Mouse (Mus musculus) activated CD4-positive, CD25-positive, alpha-beta regulatory T cell, adult 4 months (primary cell): ENCODE data around the gene Ccdc80. TPM values are rescaled to one million over a fixed set of nuclear protein-coding genes. Genes with fewer than 3 reads are reported as not detected.

Experiments used
- ATAC-seq: one replicate; pipeline ENCODE4 v1.8.0; 2017
- polyA plus RNA-seq, 2 experiments: library from polyadenylated mRNA; unstranded; fragments of 100-300 nt; shearing (Covaris generic); gene quantifications; one replicate each; pipeline ENCODE4 v1.2.1; 2017

Ccdc80 gene
- polyA plus RNA-seq, 2 experiments from 2014 or later: 0.45 to 0.73 TPM

DNA sequence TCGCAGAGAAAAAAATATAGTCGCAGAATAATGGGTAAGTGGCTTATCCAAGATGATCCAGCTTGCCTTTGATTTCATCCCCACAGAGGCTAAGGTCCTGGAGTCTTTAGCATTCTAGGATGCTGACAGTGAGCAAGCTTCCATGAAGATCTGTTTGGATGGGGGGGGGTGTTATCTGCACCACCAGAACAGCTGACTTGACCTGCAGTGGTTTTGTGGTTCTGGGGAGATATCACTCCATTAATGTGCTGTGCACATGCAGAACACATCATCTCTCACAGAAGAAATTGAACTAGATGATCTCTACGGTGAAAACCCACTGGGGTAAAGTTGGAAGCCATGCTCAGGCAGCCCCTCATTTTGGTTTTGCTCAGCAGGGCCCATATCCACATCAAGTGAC lies 24.0 kb downstream of the Ccdc80 start:
- no peak for ATAC-seq

DNA sequence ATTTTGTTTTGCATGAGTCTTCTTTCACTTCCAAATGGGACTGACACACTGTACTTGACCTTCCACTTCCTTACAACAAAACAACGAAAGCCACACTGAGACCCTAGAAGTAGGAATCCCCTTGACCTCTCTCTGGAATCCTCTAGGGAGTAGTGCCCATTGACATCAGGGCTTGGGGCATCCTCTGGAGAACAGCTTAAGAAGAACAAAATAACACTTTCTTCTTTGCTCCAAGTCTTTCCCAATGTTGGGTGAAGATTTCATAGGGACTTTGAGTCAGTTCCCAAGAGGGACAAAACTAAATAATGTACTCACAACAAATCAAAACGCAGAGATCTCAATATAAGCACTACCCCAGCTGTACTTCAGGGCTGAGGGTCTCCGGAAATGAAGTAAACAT lies 25.6 kb downstream of the Ccdc80 start:
- no peak for ATAC-seq

DNA sequence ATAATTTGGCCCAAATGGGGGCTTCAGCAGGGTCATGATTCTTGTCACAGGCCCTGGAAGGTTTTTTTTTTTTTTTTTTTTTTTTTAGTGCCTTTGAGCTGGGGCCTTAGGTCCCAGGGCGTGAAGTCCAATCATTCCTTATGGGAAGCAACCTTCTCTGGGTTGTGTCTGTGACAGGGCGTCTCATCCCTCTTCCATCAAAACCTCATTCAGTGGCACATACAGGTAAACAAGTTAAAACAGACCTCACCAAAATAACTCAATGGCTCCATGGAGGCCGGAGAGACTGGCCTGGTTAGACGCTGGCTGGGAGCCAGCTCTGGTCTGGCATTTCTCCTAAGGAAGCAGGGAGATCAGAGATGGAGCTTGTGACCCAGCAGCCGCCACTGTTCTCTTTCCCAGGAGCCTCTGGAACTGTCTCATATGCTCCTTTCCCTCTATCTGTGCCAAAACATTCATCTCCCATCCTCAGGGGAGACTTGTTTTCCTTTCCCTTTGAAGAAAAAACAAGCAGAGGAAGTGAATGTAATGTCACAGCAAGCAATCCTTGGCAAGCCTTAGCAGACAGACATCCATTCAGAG lies 27.7 kb downstream of the Ccdc80 start:
- no peak for ATAC-seq

DNA sequence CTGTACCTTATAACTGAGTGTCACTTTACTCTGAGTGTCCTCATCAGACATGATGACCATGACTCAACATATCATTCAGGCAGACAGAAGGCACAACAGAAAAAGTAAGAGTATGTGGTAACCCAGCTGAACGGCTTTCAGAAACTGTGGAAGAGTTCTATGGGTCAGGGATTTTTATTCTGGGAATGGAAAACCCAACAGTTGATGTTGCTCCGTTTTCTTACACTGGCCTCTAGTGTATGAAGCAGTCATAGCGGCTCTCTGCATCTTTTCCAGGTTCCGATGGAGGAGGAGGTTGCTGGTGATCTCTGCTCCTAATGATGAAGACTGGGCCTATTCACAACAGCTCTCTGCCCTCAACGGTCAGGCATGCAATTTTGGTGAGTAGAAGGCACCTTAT lies 29.4 kb downstream of the Ccdc80 start:
- ATAC-seq: no peak

DNA sequence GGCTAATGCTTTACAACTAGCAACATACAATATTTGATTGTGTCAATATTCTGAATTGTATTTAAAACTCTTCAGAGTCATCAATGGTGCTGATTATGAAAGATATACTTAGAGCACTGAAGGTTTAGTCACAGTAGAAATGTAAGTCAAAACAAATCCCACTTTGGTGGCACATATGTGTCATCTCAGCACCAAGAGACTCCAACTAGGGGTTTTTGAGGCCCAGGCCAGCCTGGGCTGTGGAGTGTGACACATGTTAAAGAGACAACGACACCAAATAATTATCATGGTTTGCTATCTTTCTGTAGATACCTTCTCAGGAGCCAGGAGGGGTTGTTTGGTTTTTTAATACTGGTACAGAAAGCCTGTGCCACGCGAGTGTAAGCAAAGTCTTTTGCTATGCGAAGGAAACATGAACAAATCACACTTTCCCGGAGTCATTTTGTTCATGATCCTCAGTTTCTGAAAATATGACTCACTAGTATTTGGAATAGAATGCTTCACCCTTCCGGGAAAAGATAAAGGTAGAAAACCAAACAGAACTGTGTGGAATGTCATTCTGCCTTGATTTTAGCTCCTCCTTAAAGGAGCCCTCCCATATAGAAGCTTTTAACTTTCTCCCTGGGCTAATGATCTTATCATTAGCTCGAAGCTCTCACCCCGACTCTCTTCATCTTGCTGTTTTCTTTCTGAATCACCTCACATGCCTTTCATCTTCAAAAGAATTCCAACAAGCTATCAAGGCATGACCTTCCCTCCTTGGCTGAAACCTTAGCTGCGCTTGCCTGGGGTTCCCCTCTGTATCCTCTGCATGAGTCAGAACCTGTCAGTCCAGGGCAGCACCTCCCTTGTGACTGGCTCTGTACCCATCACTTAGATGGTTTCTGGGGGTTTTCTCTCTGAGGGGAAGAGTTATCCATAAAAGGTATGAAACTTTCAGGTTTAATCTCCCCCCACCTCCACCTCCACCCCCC lies 31.3 kb downstream of the Ccdc80 start:
- peak; percentile 77 for ATAC-seq

DNA sequence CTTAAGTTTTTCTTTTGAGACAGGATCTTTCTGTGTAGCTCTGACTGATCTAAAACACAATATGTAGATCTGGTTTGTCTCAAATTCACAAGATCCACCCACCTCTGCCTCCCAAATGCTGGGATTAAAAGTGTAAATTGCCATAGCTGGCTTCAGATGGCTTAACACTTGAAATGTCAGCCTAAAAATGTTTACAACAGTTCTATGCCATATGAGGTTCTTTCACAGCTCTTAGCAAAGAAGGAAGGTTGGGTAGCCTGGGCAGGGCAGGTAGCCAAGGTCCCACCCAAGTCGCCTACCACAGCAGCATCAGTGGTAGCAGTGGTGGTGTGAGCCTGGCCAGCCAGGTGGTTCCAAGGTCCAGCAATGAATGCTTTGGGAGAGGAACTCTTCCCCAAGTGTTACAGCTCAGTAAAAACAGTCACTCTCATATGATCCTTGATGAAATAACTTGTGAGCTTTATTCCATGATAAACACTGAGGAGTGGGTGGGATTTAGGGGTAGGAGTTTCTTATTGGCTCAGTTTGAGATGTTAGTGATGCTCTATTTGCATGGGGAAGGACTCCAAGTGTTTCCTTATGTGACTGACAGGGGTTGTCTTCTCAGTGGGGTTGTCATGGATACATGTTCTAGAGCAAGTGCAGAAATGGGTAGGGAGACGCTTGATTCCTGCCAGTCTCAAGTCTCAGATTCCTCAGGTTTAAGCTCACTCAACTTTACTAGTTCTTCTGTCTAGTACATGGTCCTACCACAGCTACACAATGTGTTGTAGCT lies 34.9 kb downstream of the Ccdc80 start:
- ATAC-seq: no peak

DNA sequence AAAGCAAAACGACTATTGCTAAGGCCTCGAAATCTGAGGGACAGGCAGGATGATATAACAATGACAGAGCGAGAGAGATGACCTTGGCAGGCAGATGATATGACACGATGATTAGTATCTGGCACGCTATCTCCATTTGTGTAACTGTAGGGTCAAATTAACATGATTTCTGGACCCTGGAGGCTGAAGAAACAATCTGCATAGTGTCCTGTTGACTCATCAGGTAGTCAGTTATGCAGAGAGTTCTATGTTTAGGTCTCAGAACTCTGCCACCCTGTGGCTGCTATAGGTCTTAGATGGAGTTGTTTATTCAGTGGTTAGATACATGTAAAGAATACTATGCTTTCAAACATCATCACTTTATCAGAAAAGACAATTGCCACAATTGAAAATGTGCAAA lies 48.5 kb downstream of the Ccdc80 start:
- ATAC-seq: peak; percentile 46

DNA sequence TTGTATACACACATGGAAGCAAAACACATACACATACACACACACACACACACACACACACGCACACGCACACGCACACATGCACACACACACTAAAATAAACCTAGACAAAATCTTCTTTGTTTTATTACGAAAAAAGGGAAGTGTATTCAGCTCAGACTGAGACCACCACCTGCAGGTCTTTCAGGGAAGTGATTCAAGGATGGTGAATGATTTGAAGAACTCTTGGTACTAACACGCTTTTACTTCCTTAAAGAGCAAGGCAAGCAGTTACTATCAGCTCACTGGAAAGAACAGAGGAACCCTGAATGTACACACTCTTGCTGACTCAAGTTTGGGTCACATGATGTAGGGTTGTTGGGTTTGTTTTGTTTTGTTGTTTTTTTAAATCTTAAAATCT lies 49.4 kb downstream of the Ccdc80 start:
- no peak for ATAC-seq

DNA sequence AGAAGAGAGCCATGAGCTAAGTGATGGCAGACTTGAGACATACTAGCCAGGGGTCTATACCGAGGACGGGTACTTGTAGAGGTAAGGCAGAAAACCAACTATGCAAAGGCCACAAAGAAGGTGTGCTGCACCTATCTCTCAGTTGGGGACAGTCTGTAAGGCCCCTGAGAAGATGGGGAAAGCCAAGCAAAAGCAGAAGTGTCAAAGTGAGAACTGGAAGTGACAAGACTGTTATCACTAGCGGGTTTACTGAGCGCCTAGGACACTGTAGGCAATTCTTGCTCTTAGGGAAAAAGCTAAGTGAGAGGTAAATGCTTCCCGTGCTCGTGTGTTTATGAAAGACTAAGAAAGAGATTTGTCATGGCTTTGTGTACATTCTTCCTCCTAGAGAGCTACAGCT lies 51.9 kb downstream of the Ccdc80 start:
- ATAC-seq: no peak

DNA sequence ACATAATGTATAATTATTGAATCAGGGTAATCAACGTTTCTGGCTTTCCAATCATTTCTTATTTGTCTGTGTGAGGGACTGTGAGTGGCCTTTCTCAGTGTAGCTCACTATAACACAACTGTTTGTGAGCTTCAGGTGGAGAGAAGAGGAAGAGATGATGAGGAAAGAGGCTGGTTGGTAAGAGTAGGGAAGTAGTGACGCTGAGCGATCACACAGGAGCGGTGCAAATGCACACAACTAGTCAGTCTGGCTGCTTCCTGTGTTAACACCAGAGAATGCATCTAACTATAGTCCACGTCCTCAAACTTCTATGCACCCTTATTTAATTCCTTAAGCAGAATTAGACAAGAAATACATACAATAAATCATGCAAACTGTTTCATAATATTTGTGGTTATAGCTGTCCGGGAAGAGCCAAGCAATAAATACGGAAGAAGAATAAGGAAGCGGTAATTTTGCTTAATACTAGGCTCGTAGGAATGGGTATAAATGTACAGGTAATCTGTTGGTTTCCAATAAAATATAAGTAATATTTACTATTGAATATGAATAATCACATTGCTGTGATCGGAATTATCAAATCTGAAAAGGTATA lies 55.4 kb downstream of the Ccdc80 start:
- ATAC-seq: no peak

DNA sequence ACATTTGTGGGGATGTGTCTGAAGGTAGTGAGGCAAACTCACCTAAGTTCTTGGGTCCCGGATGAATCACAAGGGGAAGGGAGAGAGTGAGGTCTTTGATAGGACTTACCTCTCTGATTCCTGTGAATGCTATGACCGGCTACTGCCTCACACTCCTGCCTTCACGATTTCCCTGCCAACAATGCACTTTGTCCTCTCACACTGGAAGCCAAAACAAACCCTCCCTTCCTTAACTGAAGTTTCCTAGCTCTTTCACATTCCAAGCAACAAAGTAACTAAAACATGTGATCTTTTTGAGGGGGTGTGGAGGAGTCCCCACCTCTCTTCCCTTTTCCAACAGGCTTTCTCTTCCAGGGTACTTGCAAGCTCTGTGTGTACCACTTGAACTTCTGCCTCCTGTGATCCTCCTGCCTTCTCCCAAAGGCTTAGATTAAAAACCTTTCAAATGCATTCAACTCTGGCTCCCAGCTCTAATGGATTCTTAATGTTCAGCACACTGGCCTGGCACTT lies 61.6 kb downstream of the Ccdc80 start:
- ATAC-seq: no peak

DNA sequence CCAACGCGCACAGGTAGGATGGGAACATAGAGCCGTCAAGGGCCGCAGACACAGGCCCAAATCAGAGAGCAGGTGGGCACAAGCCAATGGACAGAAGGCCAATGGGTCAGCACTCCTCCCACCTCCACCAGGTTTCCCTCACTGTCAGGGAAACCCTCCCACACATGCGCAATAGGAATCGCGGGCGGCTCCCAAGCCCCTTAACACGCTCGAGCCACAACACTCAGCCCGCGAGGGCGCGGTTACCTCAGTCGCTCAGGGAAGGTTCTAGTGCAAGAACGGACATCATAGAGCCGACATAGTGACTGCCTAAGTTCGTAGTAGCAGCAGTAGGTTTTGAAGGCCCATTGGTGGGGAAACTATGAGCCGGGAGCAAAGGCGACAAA lies 64.9 kb downstream of the Ccdc80 start:
- ATAC-seq: peak; percentile 22

DNA sequence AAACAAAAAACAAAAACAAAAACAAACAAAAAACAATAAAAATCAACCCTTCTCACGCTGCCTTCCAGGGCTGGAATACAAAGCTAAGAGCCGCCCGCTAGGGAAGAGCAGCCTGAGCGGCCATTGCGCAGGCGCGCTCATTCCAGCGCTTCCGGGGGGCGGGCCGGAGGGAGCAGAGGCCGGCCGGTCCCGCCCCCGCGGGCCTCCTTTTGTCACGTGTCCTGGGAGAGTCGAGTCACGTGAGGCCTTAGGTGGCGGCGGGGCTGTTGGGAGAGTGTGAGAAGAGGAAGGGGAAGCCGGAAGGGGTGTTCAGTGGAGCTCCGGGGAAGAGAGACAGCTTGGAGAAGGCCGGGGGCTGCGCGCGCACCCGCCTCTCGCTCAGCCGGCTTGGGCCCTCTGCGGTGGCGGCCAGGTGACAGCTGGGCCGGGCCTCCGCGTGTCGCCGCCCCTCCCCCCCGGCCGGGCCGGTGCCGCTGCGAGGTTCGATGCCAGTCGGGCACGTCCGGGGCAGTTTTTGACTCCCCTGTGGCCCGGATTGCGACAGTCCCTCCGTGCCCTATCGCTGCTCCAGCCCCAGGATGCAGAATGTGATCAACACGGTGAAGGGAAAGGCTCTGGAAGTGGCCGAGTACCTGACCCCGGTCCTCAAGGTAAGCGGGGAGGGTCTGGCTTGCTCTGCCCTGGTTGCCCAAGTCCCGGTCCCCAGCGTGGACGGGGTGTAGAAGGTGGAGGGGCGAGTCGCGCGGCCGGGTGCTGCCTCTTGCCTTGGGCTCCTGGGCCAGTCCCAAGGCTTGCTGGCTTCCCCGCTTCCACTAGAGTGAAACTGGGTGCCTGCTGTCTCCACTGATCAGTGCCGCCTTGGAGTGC lies 65.6 kb downstream of the Ccdc80 start, which contains the start of the genes Slc35a5 and Atg3:
TSS of gene Slc35a5 (minus strand) at position 185 of the 867 bp plus-strand sequence.
TSS of gene Atg3 (plus strand) at position 264 of the 867 bp plus-strand sequence.
- peak; percentile 94 for ATAC-seq

DNA sequence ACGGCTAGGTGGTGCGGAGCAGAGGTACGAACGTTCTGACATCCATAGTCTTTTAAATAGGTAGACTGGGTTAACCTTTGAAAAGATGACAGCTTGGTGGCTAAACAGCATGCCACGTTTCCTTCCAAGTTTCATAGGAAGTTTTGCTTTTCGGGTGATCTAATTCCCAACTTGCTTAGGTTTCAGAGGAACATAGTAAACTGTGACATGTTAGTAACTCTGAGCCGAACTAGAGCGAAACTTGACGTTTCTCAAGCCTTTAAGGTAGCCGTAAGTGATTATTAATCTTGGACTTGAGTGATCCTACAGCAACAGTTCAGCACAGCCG lies 66.2 kb downstream of the Ccdc80 start:
- no peak for ATAC-seq

Other genes starting within 250 kb of the Ccdc80 start
- gene Cd200r2, start 226.3 kb upstream of the Ccdc80 start, polyA plus RNA-seq: not detected
- gene Cd200r3, start 149.7 kb upstream of the Ccdc80 start, polyA plus RNA-seq: 1 to 10 TPM in 1 of 2 experiments, under 1 TPM in 1; 0.57 to 1.1 TPM
- 10 to 100 TPM; 23.5 to 36.9 TPM for gene Slc35a5, start 65.3 kb downstream of the Ccdc80 start, polyA plus RNA-seq
- 10 to 100 TPM; 16.8 to 21.4 TPM for gene Atg3, start 65.4 kb downstream of the Ccdc80 start, polyA plus RNA-seq
- 10 to 100 TPM; 49.7 to 64.9 TPM for gene Btla, start 130.9 kb downstream of the Ccdc80 start, polyA plus RNA-seq